Mouse (Mus musculus) layer of hippocampus, postnatal 36 days (tissue): ENCODE data around the gene Gm40460. TPM values are rescaled to one million over a fixed set of nuclear protein-coding genes. Genes with fewer than 3 reads are reported as not detected.
A peak's percentile ranks its signal among the peaks of the same experiment; 100 is the strongest.
"Not testable (repeated sequence)": the region's sequence is repeated elsewhere in the genome, so short reads cannot be mapped to it uniquely, and the experiment has no call there.

Experiments
- DNase-seq, 2 experiments: peaks; one replicate each; pipeline ENCODE4 v3.0.0; 2022
- total RNA-seq, 2 experiments: library from RNA; stranded (reverse); gene quantifications; 2 replicates each; pipeline ENCODE4 v1.2.3; 2021

The Gm40460 gene
- total RNA-seq, result not detected

GRCm38 (mm10) chr7:142240978-142241377 lies at the start of gene Gm40460:
Gene Gm40460 (minus strand): TSS chr7:142241078.
- no peak for DNase-seq

DNA sequence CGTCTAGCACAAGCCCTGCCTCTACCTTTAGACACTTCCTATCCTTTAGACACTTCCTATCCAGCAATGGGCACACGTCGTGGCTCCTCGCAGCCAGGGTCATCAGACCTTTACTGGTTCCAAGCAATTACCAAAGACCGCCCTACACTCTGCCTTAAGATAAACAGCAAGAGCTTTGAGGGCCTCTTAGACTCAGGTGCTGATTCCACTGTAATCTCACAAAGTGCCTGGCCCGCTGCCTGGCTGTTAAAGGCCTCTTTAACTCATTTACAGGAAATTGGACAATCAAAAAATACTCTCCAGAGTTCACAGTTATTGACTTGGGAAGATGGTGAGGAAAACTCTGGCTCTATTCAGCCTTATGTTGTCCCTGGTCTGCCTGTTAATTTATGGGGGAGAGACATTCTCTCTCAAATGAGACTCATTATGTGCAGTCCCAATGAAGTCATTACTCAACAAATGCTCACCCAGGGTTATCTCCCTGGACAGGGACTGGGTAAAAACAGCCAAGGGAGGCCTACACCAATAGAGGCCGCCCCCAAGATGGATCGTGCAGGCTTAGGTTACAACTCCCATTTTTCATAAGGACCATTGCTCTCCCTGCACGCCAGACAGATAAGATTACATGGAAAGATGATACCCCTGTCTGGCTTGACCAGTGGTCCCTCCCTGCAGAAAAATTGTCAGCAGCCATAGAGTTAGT lies 45.2 kb upstream of the Gm40460 start:
- DNase-seq, result not testable (repeated sequence)

- peak; percentile 2 to 8 for DNase-seq
Measured at GRCm38 (mm10) chr7:142285130-142285835, 44.4 kb upstream of the Gm40460 start.

GRCm38 (mm10) chr7:142284615-142285080 lies 43.8 kb upstream of the Gm40460 start:
- DNase-seq, result peak; percentile 85 to 88

- peak; percentile 36 to 43 for DNase-seq
Measured at GRCm38 (mm10) chr7:142284023-142284591, 43.2 kb upstream of the Gm40460 start.

DNA sequence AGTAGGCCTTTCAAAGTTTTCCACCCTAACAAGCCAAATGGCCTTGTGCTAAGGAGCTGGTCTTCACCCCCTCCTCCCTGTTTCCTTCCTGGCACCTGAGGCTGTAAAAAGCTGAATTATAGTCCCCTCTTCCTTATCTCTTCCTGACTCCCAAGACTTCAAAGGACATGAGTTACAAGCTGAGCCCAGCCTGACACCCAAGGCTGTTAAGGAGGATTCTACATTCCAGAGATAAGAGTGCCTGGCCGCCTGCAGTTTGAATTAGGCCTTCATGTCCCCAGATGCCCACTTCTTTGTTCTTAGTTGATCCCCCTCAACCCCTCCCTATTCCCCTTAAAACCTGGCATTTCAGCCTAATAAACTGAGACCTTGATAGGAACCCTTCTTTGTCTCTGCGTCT lies 42.0 kb upstream of the Gm40460 start:
- DNase-seq, result not testable (repeated sequence)

- DNase-seq, result not testable (repeated sequence)
Measured at GRCm38 (mm10) chr7:142279291-142279690, 38.4 kb upstream of the Gm40460 start.

DNA sequence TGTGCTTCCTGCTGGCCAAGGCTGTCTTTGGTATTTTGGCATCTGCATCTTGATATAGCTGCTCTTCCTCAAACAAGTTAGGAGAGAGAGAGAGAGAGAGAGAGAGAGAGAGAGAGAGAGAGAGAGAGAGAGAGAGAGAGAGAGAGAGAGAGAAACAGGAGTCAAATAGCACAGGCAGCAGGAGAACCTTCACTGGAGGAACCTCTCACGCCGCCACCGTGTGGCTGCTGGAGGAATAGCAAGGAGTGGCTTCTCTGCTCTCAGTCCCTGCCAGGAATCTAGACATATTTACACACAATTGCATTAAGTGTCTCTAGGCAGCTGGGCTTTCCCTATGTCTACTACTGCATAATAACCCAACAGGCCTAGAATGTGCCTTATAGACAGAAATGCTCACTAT lies 37.3 kb upstream of the Gm40460 start:
- DNase-seq, result peak; percentile 52 to 58

- not testable (repeated sequence) for DNase-seq
Measured at GRCm38 (mm10) chr7:142274263-142274662, 33.4 kb upstream of the Gm40460 start, which contains the start of gene Gm4559. Gene Gm4559 (minus strand): TSS chr7:142274363.

DNA sequence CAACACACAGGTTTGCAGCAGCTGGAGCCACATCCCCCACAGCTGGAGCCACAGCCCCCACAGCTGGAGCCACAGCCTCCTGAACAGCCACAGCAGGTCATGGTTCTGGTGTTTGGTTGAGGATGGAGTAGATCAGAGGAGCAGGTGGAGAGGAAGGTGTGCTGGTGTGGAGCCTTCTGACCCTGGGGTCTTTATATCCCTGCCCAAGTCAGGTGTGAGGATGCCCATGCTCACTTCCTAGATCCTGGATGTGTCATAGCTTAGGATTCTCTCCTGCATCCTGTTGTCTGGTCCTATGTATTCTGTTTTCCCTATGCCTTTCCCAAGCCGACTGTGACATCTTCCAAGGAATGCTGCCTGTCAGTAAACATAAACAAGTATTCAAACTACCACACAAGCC lies 17.4 kb upstream of the Gm40460 start, which contains the start of gene Gm2431:
TSS of gene Gm2431 (minus strand) at position 101 of the 400 bp plus-strand sequence.
- DNase-seq, result not testable (repeated sequence)

GRCm38 (mm10) chr7:142255517-142255916 lies 14.6 kb upstream of the Gm40460 start:
- DNase-seq, result peak; percentile 6 to 24

GRCm38 (mm10) chr7:142249824-142250223 lies 8.9 kb upstream of the Gm40460 start:
- peak; percentile 13 to 24 for DNase-seq

GRCm38 (mm10) chr7:142231540-142231939 lies 9.3 kb downstream of the Gm40460 start:
- DNase-seq, result no peak

DNA sequence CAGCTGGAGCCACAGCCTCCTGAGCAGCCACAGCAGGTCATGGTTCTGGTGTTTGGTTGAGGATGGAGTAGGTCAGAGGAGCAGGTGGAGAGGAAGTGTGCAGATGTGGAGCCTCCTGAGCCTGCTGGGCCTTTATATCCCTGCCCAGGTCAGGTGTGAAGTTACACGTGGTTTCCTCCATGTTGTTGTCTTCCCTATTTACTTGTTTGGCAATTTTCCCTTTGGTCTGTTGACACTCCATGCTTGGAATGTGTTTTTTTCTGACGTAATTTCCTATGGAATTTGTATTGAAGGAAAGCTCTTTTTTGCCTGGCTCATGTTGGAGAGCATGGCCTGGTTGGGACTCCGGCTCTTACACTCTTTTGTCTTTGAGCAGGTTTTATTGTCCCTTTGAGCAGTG lies 11.0 kb downstream of the Gm40460 start, which contains the start of gene Krtap5-5:
TSS of gene Krtap5-5 (minus strand) at position 101 of the 400 bp plus-strand sequence.
- DNase-seq, result not testable (repeated sequence)

DNA sequence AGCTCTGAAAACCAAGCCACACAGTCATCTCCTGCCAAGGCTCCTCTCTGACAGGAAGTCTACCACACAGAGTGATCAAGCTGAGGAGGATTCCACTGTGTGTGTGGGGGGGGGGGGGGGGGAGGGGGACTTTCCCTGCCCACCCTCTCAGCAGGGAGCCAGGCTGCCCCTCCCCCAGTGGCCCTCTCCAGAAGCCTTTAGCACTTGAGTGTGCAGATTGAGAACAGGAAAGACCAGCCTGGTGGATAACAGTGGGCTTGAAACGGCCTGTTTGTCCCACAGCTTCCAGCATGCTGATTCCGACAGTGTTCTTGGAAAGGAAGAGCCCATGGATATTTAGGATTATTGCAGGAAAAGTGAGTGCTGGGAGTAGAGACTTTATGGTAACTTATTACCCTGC lies 16.4 kb downstream of the Gm40460 start:
- DNase-seq, result no peak

DNA sequence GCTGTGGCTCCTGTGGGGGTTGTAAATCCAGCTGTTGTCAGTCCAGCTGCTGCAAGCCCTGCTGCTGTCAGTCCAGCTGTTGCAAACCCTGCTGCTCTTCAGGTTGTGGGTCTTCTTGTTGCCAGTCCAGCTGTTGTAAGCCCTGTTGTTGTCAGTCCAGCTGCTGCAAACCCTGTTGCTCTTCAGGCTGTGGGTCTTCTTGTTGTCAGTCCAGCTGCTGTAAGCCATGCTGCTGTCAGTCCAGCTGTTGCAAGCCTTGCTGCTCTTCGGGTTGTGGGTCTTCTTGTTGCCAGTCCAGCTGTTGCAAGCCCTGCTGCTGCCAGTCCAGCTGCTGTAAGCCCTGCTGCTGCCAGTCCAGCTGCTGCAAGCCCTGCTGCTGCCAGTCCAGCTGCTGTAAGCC lies 28.7 kb downstream of the Gm40460 start:
- not testable (repeated sequence) for DNase-seq

DNA sequence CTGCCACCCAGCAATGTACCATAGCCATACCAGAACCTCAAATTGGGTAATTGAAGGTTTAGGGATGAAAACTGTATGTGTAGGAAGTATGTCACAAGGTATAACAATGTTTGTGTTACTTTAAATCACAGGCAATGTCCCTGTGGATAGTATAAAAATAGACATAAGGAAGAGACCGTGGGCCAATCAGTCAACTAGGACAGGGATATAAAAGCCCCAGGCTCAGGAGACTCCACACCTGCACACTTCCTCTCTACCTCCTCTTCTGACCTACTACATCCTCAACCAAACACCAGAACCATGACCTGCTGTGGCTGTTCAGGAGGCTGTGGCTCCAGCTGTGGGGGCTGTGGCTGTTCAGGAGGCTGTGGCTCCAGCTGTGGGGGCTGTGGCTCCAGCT lies 29.3 kb downstream of the Gm40460 start, which contains the start of gene Gm7579:
TSS of gene Gm7579 (plus strand) at position 301 of the 400 bp plus-strand sequence.
- DNase-seq, result no peak

DNA sequence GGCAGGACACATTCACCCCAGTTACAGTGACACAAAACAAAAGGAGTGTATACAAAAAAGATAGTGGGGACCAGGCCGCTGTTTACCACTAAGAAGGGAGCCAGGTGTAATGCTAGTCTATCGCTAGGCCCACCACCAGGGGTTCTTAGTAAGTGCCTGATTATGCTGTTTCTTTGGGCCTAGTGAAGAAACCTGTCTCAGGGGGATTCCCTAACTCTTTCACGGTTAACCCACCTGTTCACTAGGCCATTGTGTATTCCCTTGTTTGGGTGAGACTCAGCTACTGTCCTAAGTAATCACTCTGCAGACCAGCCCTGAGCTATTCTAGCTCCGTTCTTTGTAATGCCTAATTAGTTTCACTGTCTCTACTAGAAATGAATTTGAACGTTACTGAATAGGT lies 34.0 kb downstream of the Gm40460 start:
- not testable (repeated sequence) for DNase-seq

DNA sequence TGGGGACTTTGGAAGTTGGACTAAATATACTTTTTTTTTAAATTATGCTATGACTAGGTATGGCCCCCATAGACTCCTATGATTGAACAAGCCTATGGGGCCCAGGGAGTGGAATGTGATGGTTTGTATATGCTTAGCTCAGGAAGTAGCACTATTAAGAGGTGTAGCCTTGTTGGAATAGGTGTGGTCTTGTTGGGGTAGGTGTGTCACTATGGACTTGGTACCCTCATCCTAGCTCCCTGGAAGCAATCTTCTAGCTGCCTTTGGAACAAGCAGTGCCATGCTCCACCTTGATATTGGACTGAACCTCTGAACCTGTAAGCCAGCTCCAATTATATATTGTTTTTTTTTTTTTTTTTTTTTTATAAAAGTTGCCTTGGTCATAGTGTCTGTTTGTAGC lies 35.4 kb downstream of the Gm40460 start:
- no peak for DNase-seq

DNA sequence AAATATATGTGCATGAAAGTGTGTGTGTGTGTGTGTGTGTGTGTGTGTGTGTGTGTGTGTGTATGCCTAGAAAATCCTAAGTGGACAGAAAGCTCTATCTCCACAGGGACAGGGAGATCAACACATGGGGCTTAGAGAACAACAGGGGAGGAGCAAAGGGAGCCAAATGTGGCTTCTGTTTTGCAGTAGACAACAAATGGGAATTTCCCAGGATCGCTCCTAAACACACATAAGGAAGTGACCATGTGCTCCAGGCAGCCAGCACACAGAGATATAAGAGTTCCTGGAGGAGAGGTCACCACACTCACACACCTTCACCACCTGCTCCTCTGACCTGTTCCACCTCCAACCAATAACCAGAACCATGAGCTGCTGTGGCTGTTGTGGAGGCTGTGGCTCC lies 39.8 kb downstream of the Gm40460 start, which contains the start of gene Krtap5-3:
TSS of gene Krtap5-3 (plus strand) at position 301 of the 400 bp plus-strand sequence.
- no peak for DNase-seq

DNA sequence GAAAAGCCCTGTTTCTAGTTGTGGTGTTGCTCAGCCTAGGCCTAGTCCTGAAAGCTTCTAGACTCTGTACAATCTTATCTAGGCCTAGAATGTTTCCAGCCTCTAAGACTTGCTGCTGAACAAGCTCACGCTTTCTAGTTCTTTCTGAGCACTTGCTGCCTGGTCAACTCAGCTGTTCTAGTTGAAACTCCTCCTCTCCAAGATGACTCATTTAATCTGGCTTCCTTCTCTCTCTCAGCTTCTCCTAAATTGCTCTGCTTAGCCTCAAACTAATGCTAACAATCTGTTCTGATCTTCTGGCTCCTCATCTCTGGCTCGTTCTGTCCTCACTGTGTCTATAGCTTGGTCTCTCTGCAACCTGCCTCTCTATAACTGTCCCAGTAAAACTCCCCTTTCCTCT lies 42.1 kb downstream of the Gm40460 start:
- DNase-seq, result no peak
